Mouse (Mus musculus): Measurements from ENCODE around the gene Ntpcr. TPM values are rescaled to one million over a fixed set of nuclear protein-coding genes. Genes with fewer than 3 reads are reported as not detected.

Ntpcr gene
- polyA plus RNA-seq (2017; shearing (Covaris generic)) = 26.8 TPM

DNA sequence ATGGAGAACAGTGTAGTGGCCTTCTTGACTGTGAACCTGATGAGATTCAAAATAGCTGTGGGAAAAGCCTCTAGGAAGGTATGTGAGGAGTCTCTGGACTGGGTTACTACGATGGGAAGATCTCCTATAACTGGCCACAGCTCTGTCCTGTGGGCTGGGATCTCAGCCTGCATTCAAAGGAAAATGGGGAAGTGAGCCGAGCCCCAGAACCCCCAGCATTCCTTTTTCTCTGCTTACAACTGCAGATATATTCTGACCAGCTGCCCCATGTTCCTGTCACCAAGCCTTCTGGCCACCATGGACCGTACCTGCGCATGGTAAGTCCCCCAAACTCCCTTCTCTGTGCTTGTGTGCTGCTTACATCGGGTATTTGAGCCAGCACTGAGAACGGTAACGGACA, at the start of gene Ntpcr:
Gene Ntpcr (plus strand): TSS at position 218 of the 400 bp plus-strand sequence.

Other genes with a start within 250 kb of the Ntpcr start
- 9.1 TPM for gene Sipa1l2, start 160.2 kb upstream of the Ntpcr start, polyA plus RNA-seq (2017; shearing (Covaris generic))
- gene Map10, start 60.1 kb upstream of the Ntpcr start, polyA plus RNA-seq (2017; shearing (Covaris generic)) = 0.49 TPM
- 0.25 TPM for gene Pcnx2, start 168.4 kb downstream of the Ntpcr start, polyA plus RNA-seq (2017; shearing (Covaris generic))
- gene Map3k21, start 180.5 kb downstream of the Ntpcr start, polyA plus RNA-seq (2017; shearing (Covaris generic)) = not detected